Mouse (Mus musculus) hindbrain, postnatal 0 days (tissue): ENCODE results near the gene Dscam. TPM values are rescaled to one million over a fixed set of nuclear protein-coding genes. Genes with fewer than 3 reads are reported as not detected.

Source experiments
- ATAC-seq: fragments of 200-750 bp; cut with Nextera tagmentation; 2 replicates; pipeline ENCODE4 v1.8.0; 2017; ENCODE audit warnings: mild to moderate bottlenecking, moderate TSS enrichment, moderate library complexity
- DNase-seq: peaks from one replicate; pipeline ENCODE4 v3.0.0-alpha.2; 2015; ENCODE audit warnings: low spot score
- H3K27ac ChIP-seq: fragments of 300-500 bp; sonication (generic); 2 replicates; pipeline ENCODE4 v1.5.1; 2014; ENCODE audit warnings: mild to moderate bottlenecking
- H3K27me3 ChIP-seq: fragments of 300-500 bp; sonication (generic); 2 replicates; pipeline ENCODE4 v1.6.1; 2014; ENCODE audit warnings: low read length, mixed read lengths; ENCODE audit not compliant: insufficient read depth
- H3K36me3 ChIP-seq: fragments of 300-500 bp; sonication (generic); 2 replicates; pipeline ENCODE4 v1.6.1; 2014; ENCODE audit warnings: low read length, mixed read lengths; ENCODE audit not compliant: insufficient read depth
- H3K4me1 ChIP-seq: fragments of 300-500 bp; sonication (generic); 2 replicates; pipeline ENCODE4 v1.6.1; 2014; ENCODE audit warnings: antibody characterized with exemption, low read length, mixed read lengths; ENCODE audit not compliant: insufficient read depth
- H3K4me2 ChIP-seq: fragments of 300-500 bp; sonication (generic); 2 replicates; pipeline ENCODE4 v1.6.1; 2014; ENCODE audit warnings: low read depth, mild to moderate bottlenecking, low read length, moderate library complexity, mixed read lengths
- H3K4me3 ChIP-seq: fragments of 300-500 bp; sonication (generic); 2 replicates; pipeline ENCODE4 v1.5.1; 2014; ENCODE audit warnings: low read length
- H3K9ac ChIP-seq: fragments of 300-500 bp; sonication (generic); replicated peaks from 2 replicates; pipeline ENCODE4 v1.6.1; 2014; ENCODE audit warnings: mild to moderate bottlenecking, low read length, moderate library complexity, mixed read lengths
- H3K9me3 ChIP-seq: fragments of 300-500 bp; sonication (generic); 2 replicates; pipeline ENCODE4 v1.6.1; 2016; ENCODE audit warnings: low read length, mixed read lengths
- CTCF ChIP-seq: IDR thresholded peaks from 2 replicates; pipeline ENCODE4 v1.5.1; 2016; ENCODE audit warnings: antibody characterized with exemption, control low read depth, low read depth
- WGBS: fragments of 180-500 bp; shearing (Covaris S2); extraction: QIAGEN DNeasy Blood & Tissue Kit; methylation state at CpG from one replicate; pipeline ENCODE4 v1.1.7; 2014; 5-methylcytosine and 5-hydroxymethylcytosine counted together
- polyA plus RNA-seq: library from polyadenylated mRNA; unstranded; fragments of >200 nt; fragmentation: Nextera tagmentation; extraction: Ambion mirVana; gene quantifications from 2 replicates; pipeline ENCODE4 v1.2.1, GENCODE M21; 2015
- total RNA-seq: library from RNA; depleted of rRNA; stranded (reverse); fragments of >200 nt; gene quantifications from 2 replicates; pipeline ENCODE4 v1.2.3, GENCODE M21; 2014

The Dscam gene
- total and polyA plus RNA-seq, 2 experiments from 2014 or later, result 10.3 to 47.1 TPM

- Histone ChIP-seq H3K4me2 (no peak overlapping the region), H3K27ac (no peak overlapping the region), H3K4me1 (no peaks in the 10 kb centered on the region), H3K36me3 (no peaks in the 10 kb centered on the region; the same call in 1 of the 2 replicates), H3K4me3 (no peak overlapping the region), H3K27me3 (no peaks in the 10 kb centered on the region), H3K9ac (no peak overlapping the region), H3K9me3 (no peaks in the 10 kb centered on the region)
- WGBS, result 70% methylated on average over 1 of the region's 1 CpGs
- TF ChIP-seq CTCF, result no peak
- no peak for ATAC-seq
- no peak for DNase-seq
Measured at GRCm38 (mm10) chr16:96689419-96689818, 481.1 kb downstream of the Dscam start.

DNA sequence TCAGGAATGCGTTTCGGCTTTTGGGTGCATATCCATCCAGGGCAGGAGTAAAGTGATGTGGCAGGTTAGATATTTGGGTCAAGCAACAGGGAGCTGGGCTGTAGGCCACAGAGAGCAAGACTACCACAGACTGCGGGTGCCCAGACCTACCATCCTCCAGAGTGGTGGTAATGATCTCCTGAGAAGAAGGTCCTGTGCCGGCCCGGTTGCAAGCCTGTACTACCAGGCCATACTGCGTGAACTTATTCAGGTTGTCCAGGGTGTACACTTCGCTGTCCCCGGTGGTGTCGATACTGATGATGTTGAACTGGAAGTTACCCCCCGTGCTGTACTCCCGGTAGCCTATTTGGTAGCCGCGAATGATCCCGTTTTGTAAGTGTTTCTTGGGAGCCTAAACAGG, 485.5 kb downstream of the Dscam start:
- Histone ChIP-seq H3K4me1 (no peaks in the 10 kb centered on the region), H3K36me3 (peaks cover 6% of the 10 kb centered on the region; the same call in 1 of the 2 replicates), H3K9ac (no peak overlapping the region), H3K27ac (no peak overlapping the region), H3K27me3 (no peaks in the 10 kb centered on the region), H3K4me2 (no peak overlapping the region), H3K9me3 (no peaks in the 10 kb centered on the region), H3K4me3 (no peak overlapping the region)
- no peak for TF ChIP-seq CTCF
- ATAC-seq (no peak), DNase-seq (no peak)
- 94% methylated on average over 14 of the region's 14 CpGs for WGBS

DNA sequence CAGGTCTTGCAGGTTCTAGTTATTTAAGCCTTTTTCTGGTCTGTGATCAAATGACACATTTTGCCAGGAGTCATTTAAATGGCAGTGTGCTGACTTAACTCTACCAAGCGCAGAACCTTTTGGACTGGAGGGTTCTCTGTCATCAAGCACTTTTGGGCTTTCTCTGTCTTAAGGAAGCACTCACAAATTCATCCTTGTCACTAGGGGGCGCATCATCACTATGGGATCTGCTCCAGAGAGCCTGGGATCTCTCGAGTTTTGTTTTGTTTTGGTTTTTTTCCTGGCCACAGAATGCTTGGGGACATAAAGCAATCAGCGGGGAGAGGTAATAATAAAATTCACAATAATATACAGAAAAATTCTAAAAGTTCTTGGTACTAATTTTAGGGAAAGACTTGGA, 486.0 kb downstream of the Dscam start:
- Histone ChIP-seq H3K4me2 (no peak overlapping the region), H3K36me3 (peaks cover 6% of the 10 kb centered on the region; the same call in 1 of the 2 replicates), H3K9ac (no peak overlapping the region), H3K27me3 (no peaks in the 10 kb centered on the region), H3K4me1 (no peaks in the 10 kb centered on the region), H3K9me3 (no peaks in the 10 kb centered on the region), H3K4me3 (no peak overlapping the region), H3K27ac (no peak overlapping the region)
- peak; percentile 86 for TF ChIP-seq CTCF
- WGBS, result 19% methylated on average over 4 of the region's 4 CpGs
- DNase-seq, result peak; percentile 89
- no peak; the same call in 1 of the 2 replicates for ATAC-seq

DNA sequence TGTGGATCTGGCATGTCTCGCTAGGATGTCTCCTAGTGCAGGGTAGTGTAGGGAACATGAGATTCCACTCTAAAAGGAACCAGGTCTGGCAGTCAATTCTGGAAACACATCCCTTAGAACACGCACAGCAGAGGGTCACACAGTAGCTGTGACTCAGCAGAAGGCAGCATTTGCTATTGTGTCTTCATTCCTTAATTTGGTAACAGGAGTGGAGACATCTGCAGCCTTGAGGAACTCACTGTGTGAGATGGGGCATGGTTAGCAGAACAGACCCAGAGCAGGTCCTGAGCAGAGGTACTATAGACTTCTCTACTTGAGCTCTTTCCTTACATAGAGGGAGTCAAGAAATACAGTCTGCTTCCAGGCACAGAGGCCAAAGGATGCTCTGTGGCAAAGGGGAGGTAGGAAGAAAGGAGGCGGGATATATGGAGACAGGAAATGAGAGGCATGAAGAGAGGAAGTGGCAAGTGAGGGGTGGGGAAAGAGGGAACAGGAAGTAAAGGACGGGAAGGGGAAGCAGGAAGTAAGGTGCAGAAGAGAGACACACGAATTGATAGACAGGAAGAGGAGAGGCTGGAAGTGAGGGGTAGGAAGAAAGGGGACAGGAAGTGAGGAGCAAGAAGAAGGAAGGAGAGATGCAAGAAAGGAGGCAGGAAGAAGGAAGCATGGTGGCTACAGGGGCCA, 488.1 kb downstream of the Dscam start:
- H3K27ac ChIP-seq, result no peak overlapping the region
- H3K27me3 ChIP-seq, result no peaks in the 10 kb centered on the region
- H3K36me3 ChIP-seq, result peaks cover 6% of the 10 kb centered on the region; the same call in 1 of the 2 replicates
- 73% methylated on average over 5 of the region's 5 CpGs for WGBS
- H3K4me2 ChIP-seq, result no peak overlapping the region
- H3K4me1 ChIP-seq, result no peaks in the 10 kb centered on the region
- no peak overlapping the region for H3K9ac ChIP-seq
- ATAC-seq (no peak), DNase-seq (no peak)
- H3K4me3 ChIP-seq, result no peak overlapping the region
- no peaks in the 10 kb centered on the region for H3K9me3 ChIP-seq
- TF ChIP-seq CTCF, result no peak

GRCm38 (mm10) chr16:96679981-96680380, 490.6 kb downstream of the Dscam start:
- DNase-seq, result no peak
- Histone ChIP-seq H3K4me1 (no peaks in the 10 kb centered on the region), H3K9me3 (no peaks in the 10 kb centered on the region), H3K27me3 (no peaks in the 10 kb centered on the region), H3K27ac (no peak overlapping the region), H3K9ac (no peak overlapping the region), H3K4me2 (no peak overlapping the region), H3K36me3 (peaks cover 6% of the 10 kb centered on the region; the same call in 1 of the 2 replicates), H3K4me3 (no peak overlapping the region)
- TF ChIP-seq CTCF, result no peak
- ATAC-seq, result no peak
- 86% methylated on average over 8 of the region's 8 CpGs for WGBS

DNA sequence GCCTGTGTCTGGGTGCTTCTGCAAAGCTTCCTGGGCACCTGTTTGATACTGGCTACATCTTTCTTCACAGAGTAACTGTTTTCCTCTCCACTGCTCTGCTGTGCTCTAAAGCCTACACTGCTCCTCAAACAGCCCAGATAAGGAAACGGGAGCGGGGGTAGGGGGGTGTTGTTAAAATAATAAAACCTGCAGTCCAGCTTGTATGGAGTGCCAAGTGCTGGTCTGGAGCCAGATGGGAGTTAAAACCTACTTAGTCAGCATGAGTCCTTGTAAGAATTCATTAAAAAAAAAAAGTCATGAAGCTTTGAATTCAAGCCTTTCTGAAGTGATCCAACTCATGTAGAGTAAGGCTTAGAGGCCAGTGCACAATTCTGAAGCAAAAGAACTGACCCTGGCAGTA, 493.1 kb downstream of the Dscam start:
- Histone ChIP-seq H3K27ac (no peak overlapping the region), H3K4me1 (no peaks in the 10 kb centered on the region; the same call in 1 of the 2 replicates), H3K9me3 (no peaks in the 10 kb centered on the region), H3K4me3 (no peak overlapping the region), H3K4me2 (no peak overlapping the region), H3K27me3 (no peaks in the 10 kb centered on the region), H3K9ac (no peak overlapping the region), H3K36me3 (peaks cover 6% of the 10 kb centered on the region; the same call in 1 of the 2 replicates)
- no peak for DNase-seq
- ATAC-seq, result no peak
- TF ChIP-seq CTCF, result no peak
- WGBS, result 48% methylated on average over 2 of the region's 2 CpGs

- H3K27me3 ChIP-seq, result no peaks in the 10 kb centered on the region
- 82% methylated on average over 1 of the region's 1 CpGs for WGBS
- no peak overlapping the region for H3K9ac ChIP-seq
- H3K4me3 ChIP-seq, result no peak overlapping the region
- no peak for DNase-seq
- no peak overlapping the region for H3K27ac ChIP-seq
- H3K9me3 ChIP-seq, result no peaks in the 10 kb centered on the region
- no peak overlapping the region for H3K4me2 ChIP-seq
- no peak for ATAC-seq
- peaks cover 6% of the 10 kb centered on the region; the same call in 1 of the 2 replicates for H3K36me3 ChIP-seq
- no peak for TF ChIP-seq CTCF
- H3K4me1 ChIP-seq, result no peaks in the 10 kb centered on the region; the same call in 1 of the 2 replicates
Measured at GRCm38 (mm10) chr16:96676663-96677062, 493.9 kb downstream of the Dscam start.
